Mouse (Mus musculus) MEL (cell line): ENCODE data around the gene Rab11fip5. TPM values are rescaled to one million over a fixed set of nuclear protein-coding genes. Genes with fewer than 3 reads are reported as not detected.

Experiments used
- DNase-seq: peaks from one replicate; pipeline ENCODE4 v3.0.0; 2011; ENCODE audit warnings: low read depth, low spot score
- H3K27ac ChIP-seq: 2 replicates; pipeline ENCODE4 v1.5.1; 2012; ENCODE audit warnings: low read depth, mild to moderate bottlenecking, control low read depth, low read length, moderate library complexity; ENCODE audit not compliant: control insufficient read depth
- H3K27me3 ChIP-seq, 2 experiments: fragments of 150-350 bp in 1 of 2; sonication (generic) in 1 of 2; 2 replicates each; pipeline ENCODE4 v1.6.1; 2012; ENCODE audit warnings: low read length in 2 of 2, mild to moderate bottlenecking in 2 of 2, improper control_type of control experiment in 1 of 2, moderate library complexity in 1 of 2; ENCODE audit not compliant: insufficient read depth in 2 of 2, control insufficient read depth in 1 of 2
- H3K36me3 ChIP-seq, 2 experiments: 2 replicates each; pipeline ENCODE4 v1.6.1; 2012 to 2014; ENCODE audit warnings: low read length in 2 of 2, improper control_type of control experiment in 1 of 2, inconsistent platforms in 1 of 2, mild to moderate bottlenecking in 1 of 2; ENCODE audit not compliant: insufficient read depth in 2 of 2, control insufficient read depth in 1 of 2
- H3K4me1 ChIP-seq, 2 experiments: fragments of 150-350 bp in 1 of 2; sonication (generic) in 1 of 2; 2 replicates each; pipeline ENCODE4 v1.6.1; 2012; ENCODE audit warnings: low read length in 2 of 2, improper control_type of control experiment in 1 of 2, mild to moderate bottlenecking in 1 of 2; ENCODE audit not compliant: insufficient read depth in 2 of 2, control insufficient read depth in 1 of 2
- H3K4me3 ChIP-seq, 2 experiments: fragments of 150-350 bp in 1 of 2; sonication (generic) in 1 of 2; 2 replicates each; pipeline ENCODE4 v1.5.1; 2012; ENCODE audit warnings: low read depth in 2 of 2, low read length in 2 of 2, mild to moderate bottlenecking in 2 of 2, moderate library complexity in 2 of 2, control low read depth in 1 of 2, improper control_type of control experiment in 1 of 2; ENCODE audit not compliant: control insufficient read depth in 1 of 2, insufficient read depth in 1 of 2
- H3K79me2 ChIP-seq: 2 replicates; pipeline ENCODE4 v1.6.1; 2012; ENCODE audit warnings: mild to moderate bottlenecking, low read length, moderate library complexity; ENCODE audit not compliant: control insufficient read depth, poor library complexity, insufficient read depth
- H3K9ac ChIP-seq: 2 replicates; pipeline ENCODE4 v1.6.1; 2012; ENCODE audit warnings: low read depth, mild to moderate bottlenecking, control low read depth, low read length, moderate library complexity; ENCODE audit not compliant: control insufficient read depth, poor library complexity, severe bottlenecking
- H3K9me3 ChIP-seq: fragments of 150-350 bp; sonication (generic); replicated peaks from 2 replicates; pipeline ENCODE4 v1.6.1; 2012; ENCODE audit warnings: mild to moderate bottlenecking, low read length, improper control_type of control experiment, moderate library complexity; ENCODE audit not compliant: insufficient read depth
- BHLHE40 ChIP-seq: IDR thresholded peaks from 2 replicates; pipeline ENCODE4 v1.6.1; 2012; ENCODE audit warnings: low read depth, mild to moderate bottlenecking, inconsistent platforms, low read length, improper control_type of control experiment, borderline replicate concordance
- CTCF ChIP-seq, 3 experiments: IDR thresholded peaks in 2 of 3; conservative IDR thresholded peaks in 1 of 3; 2 replicates each; pipeline ENCODE4 v1.5.1; 2011 to 2012; ENCODE audit warnings: low read length in 3 of 3, low read depth in 2 of 3, mild to moderate bottlenecking in 2 of 3, improper control_type of control experiment in 1 of 3, inconsistent platforms in 1 of 3, mixed read lengths in 1 of 3, moderate library complexity in 1 of 3; ENCODE audit not compliant: control insufficient read depth in 1 of 3, insufficient read depth in 1 of 3, poor library complexity in 1 of 3, severe bottlenecking in 1 of 3
- E2F4 ChIP-seq: IDR thresholded peaks from 2 replicates; pipeline ENCODE4 v1.6.1; 2011; ENCODE audit warnings: low read depth, low read length, improper control_type of control experiment, borderline replicate concordance
- ELF1 ChIP-seq: IDR thresholded peaks from 2 replicates; pipeline ENCODE4 v1.6.1; 2014; ENCODE audit warnings: low read depth, mild to moderate bottlenecking, inconsistent platforms, low read length, improper control_type of control experiment, moderate library complexity
- EP300 ChIP-seq, 2 experiments: IDR thresholded peaks; 2 replicates each; pipeline ENCODE4 v1.6.1; 2011; ENCODE audit warnings: improper control_type of control experiment in 2 of 2, low read length in 2 of 2, low read depth in 1 of 2, mild to moderate bottlenecking in 1 of 2
- ETS1 ChIP-seq: IDR thresholded peaks from 2 replicates; pipeline ENCODE4 v1.6.1; 2012; ENCODE audit warnings: low read depth, mild to moderate bottlenecking, inconsistent platforms, low read length, improper control_type of control experiment, moderate library complexity
- GABPA ChIP-seq: IDR thresholded peaks from 2 replicates; pipeline ENCODE4 v1.6.1; 2012; ENCODE audit warnings: low read depth, mild to moderate bottlenecking, inconsistent platforms, low read length, improper control_type of control experiment, moderate library complexity
- GATA1 ChIP-seq: IDR thresholded peaks from 2 replicates; pipeline ENCODE4 v1.6.1; 2011; ENCODE audit warnings: low read depth, low read length, improper control_type of control experiment
- HCFC1 ChIP-seq: IDR thresholded peaks from 2 replicates; pipeline ENCODE4 v1.6.1; 2012; ENCODE audit warnings: low read depth, mild to moderate bottlenecking, inconsistent platforms, low read length, improper control_type of control experiment, moderate library complexity
- JUND ChIP-seq: IDR thresholded peaks from 2 replicates; pipeline ENCODE4 v1.6.1; 2011; ENCODE audit warnings: low read depth, mild to moderate bottlenecking, improper control_type of control experiment, low read length
- MXI1 ChIP-seq: IDR thresholded peaks from 2 replicates; pipeline ENCODE4 v1.6.1; 2011; ENCODE audit warnings: mild to moderate bottlenecking, low read depth, low read length, improper control_type of control experiment
- MYB ChIP-seq: IDR thresholded peaks from 2 replicates; pipeline ENCODE4 v1.6.1; 2011; ENCODE audit warnings: mild to moderate bottlenecking, low read depth, low read length, improper control_type of control experiment
- MYC ChIP-seq: IDR thresholded peaks from 2 replicates; pipeline ENCODE4 v1.6.1; 2011; ENCODE audit warnings: low read depth, mild to moderate bottlenecking, low read length, improper control_type of control experiment, moderate library complexity
- NELFE ChIP-seq: IDR thresholded peaks from 2 replicates; pipeline ENCODE4 v1.6.1; 2011; ENCODE audit warnings: low read depth, low read length, improper control_type of control experiment
- NRF1 ChIP-seq: IDR thresholded peaks from 2 replicates; pipeline ENCODE4 v1.6.1; 2014; ENCODE audit warnings: low read depth, mild to moderate bottlenecking, inconsistent platforms, low read length, improper control_type of control experiment, moderate library complexity; ENCODE audit not compliant: poor library complexity, insufficient read depth, severe bottlenecking
- POLR2A ChIP-seq, 2 experiments: IDR thresholded peaks; 2 replicates each; pipeline ENCODE4 v1.6.1; 2011 to 2012; ENCODE audit warnings: low read length in 2 of 2, mild to moderate bottlenecking in 2 of 2, control low read depth in 1 of 2, improper control_type of control experiment in 1 of 2, low read depth in 1 of 2, moderate library complexity in 1 of 2; ENCODE audit not compliant: control insufficient read depth in 1 of 2, insufficient read depth in 1 of 2, poor library complexity in 1 of 2
- POLR2AphosphoS2 ChIP-seq: IDR thresholded peaks from 2 replicates; pipeline ENCODE4 v1.6.1; 2011; ENCODE audit warnings: low read length, improper control_type of control experiment
- RAD21 ChIP-seq: IDR thresholded peaks from 2 replicates; pipeline ENCODE4 v1.6.1; 2011; ENCODE audit warnings: mild to moderate bottlenecking, low read depth, low read length, improper control_type of control experiment
- SMC3 ChIP-seq: IDR thresholded peaks from 2 replicates; pipeline ENCODE4 v1.6.1; 2011; ENCODE audit warnings: low read depth, low read length, improper control_type of control experiment
- TAL1 ChIP-seq: IDR thresholded peaks from 2 replicates; pipeline ENCODE4 v1.6.1; 2012; ENCODE audit warnings: mild to moderate bottlenecking, inconsistent platforms, low read length, moderate library complexity, mixed read lengths
- UBTF ChIP-seq: IDR thresholded peaks from 2 replicates; pipeline ENCODE4 v1.6.1; 2012; ENCODE audit warnings: low read depth, mild to moderate bottlenecking, inconsistent platforms, low read length, improper control_type of control experiment, moderate library complexity, borderline replicate concordance; ENCODE audit not compliant: insufficient read depth
- ZKSCAN1 ChIP-seq: IDR thresholded peaks from 2 replicates; pipeline ENCODE4 v1.6.1; 2012; ENCODE audit warnings: low read depth, mild to moderate bottlenecking, inconsistent platforms, low read length, improper control_type of control experiment, moderate library complexity
- ZNF384 ChIP-seq: IDR thresholded peaks from 2 replicates; pipeline ENCODE4 v1.6.1; 2012; ENCODE audit warnings: low read depth, mild to moderate bottlenecking, inconsistent platforms, low read length, improper control_type of control experiment
- polyA plus RNA-seq, 2 experiments: library from polyadenylated mRNA; stranded (reverse) in 1 of 2; unstranded in 1 of 2; fragments of >175 nt in 1 of 2; fragments of >200 nt in 1 of 2; gene quantifications; 2 replicates each; pipeline versions ENCODE4 v1.2.1 to v1.2.4; 2012; ENCODE audit warnings: low replicate concordance in 2 of 2, low read depth in 1 of 2; ENCODE audit not compliant: insufficient read length in 2 of 2, insufficient read depth in 1 of 2, missing spikeins in 1 of 2
- total RNA-seq: library from RNA; depleted of rRNA; stranded (reverse); fragments of 300-350 nt; gene quantifications from 2 replicates; pipeline ENCODE4 v1.2.3, GENCODE M21; 2012

Gene Rab11fip5
- total and polyA plus RNA-seq, 3 experiments = 3.3 to 8.5 TPM; not detected in 1

DNA sequence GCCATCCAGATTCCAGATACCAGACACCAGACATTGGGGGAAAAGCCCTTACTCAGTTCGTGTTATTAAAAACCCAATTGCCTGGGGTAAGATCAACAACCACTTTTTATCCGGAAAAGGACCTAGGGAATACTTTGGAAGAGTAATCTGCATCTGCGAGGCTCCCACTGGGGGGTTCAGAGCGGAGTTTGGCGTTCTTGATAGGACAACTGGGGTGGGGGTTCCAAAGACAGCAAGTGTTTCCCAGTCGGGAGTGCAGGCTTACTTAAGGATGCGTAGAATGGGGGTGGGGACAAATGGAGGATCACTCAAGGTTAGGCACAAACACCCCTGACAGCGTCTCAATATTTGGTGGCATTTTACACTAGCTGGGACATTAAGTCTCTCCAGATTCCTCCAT lies 42.7 kb downstream of the Rab11fip5 start:
- no peak overlapping the region; the same call in 1 of the 2 replicates for H3K9ac ChIP-seq
- peaks cover 2 to 16% of the 10 kb centered on the region in 2 experiments; a peak in 3 of 4 replicates for H3K4me1 ChIP-seq
- H3K9me3 ChIP-seq = no peaks in the 10 kb centered on the region
- H3K27me3 ChIP-seq = no peaks in the 10 kb centered on the region
- peak; percentile 11 for DNase-seq
- H3K79me2 ChIP-seq = peaks cover 2% of the 10 kb centered on the region; the same call in 1 of the 2 replicates
- no peak overlapping the region for H3K27ac ChIP-seq
- peaks cover 0 to 12% of the 10 kb centered on the region in 2 experiments; a peak in 2 of 4 replicates for H3K36me3 ChIP-seq
- no peak overlapping the region; a peak in 1 of 4 replicates for H3K4me3 ChIP-seq
- TF ChIP-seq SMC3 (no peak), EP300 (IDR thresholded peaks at IDR 0.05; ENCODE audit: low read depth in 1 of 2, low read length in 2 of 2) (0 out of 4 replicates have a peak, but pooled peaks of 1 of the 2 experiments have one; percentile 1)
- TF ChIP-seq, all 39 proteins: peak for 1

DNA sequence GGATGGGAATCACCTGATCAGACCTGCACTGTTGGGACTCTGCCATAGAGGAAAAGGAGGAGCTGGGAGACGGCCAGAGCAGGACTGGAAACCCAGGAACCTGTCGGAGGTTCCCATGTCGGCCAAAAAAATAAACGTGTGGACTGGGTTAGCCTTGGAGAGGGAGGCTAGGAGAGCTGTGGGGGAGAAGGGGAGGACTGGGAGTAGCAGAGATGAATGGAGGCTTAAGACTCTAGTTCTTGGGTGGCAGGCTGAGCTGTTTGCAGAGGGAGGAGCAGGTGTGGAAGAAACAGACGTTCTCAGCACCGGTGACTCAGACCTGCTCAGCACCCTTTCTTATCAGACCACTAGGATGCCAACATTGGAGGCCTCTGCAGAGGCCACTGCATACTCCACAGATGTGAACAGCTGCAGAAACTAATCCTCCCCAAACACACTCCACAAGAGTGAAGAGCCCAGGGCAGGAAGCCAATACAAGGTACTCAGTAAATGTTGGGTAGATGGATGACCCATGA lies 43.2 kb downstream of the Rab11fip5 start:
- TF ChIP-seq NRF1 (no peak), MYB (no peak), JUND (no peak), TAL1 (peak; percentile 15; the same call in 1 of the 2 replicates), ETS1 (no peak), GABPA (no peak), ZNF384 (no peak), UBTF (no peak), HCFC1 (no peak), RAD21 (no peak), CTCF (IDR thresholded peaks at IDR 0.05 in 2 of 3, conservative IDR thresholded peaks at IDR 0.05 in 1 of 3; ENCODE audit: control insufficient read depth in 1 of 3, insufficient read depth in 1 of 3, low read depth in 2 of 3, low read length in 3 of 3, poor library complexity in 1 of 3, severe bottlenecking in 1 of 3) (no peak), NELFE (no peak), POLR2A (IDR thresholded peaks at IDR 0.05; ENCODE audit: control insufficient read depth in 1 of 2, insufficient read depth in 1 of 2, low read depth in 1 of 2, low read length in 2 of 2, poor library complexity in 1 of 2) (no peak), ZKSCAN1 (no peak), BHLHE40 (no peak), MXI1 (no peak), E2F4 (no peak), ELF1 (no peak), MYC (no peak), EP300 (IDR thresholded peaks at IDR 0.05; ENCODE audit: low read depth in 1 of 2, low read length in 2 of 2) (0 out of 4 replicates have a peak, but pooled peaks of 1 of the 2 experiments have one; percentile 8), POLR2AphosphoS2 (no peak), GATA1 (0 out of 2 replicates have a peak, but pooled peaks have one; percentile 6), SMC3 (no peak)
- H3K4me3 ChIP-seq = no peak overlapping the region
- H3K27ac ChIP-seq = no peak overlapping the region
- peaks cover 0 to 16% of the 10 kb centered on the region in 2 experiments; a peak in 2 of 4 replicates for H3K36me3 ChIP-seq
- peaks cover 2% of the 10 kb centered on the region; the same call in 1 of the 2 replicates for H3K79me2 ChIP-seq
- no peaks in the 10 kb centered on the region for H3K27me3 ChIP-seq
- H3K9me3 ChIP-seq = no peaks in the 10 kb centered on the region
- H3K4me1 ChIP-seq = peaks cover 2 to 19% of the 10 kb centered on the region in 2 experiments
- peak; percentile 64 for DNase-seq
- H3K9ac ChIP-seq = no peak overlapping the region
